19 mouse cellular contexts compared by ENCODE assay signal in genomic region chr7:4126992-4127785, GRCm38 (mm10). TPM values are rescaled to one million over a fixed set of nuclear protein-coding genes. Genes with fewer than 3 reads are reported as not detected.
A peak's percentile ranks its signal among the peaks of the same experiment; 100 is the strongest.
DNase-seq lines count a peak whose midpoint lies in the region; TF ChIP-seq lines count a peak whose summit lies in the region.
"Had no signal": no experiment of that assay in that cellular context is flagged by ENCODE, and none has a peak within 500 bp of the region (broad histone marks: within the 10 kb centered on the region; RNA-seq: fewer than 3 reads in every experiment).

No protein-coding gene starts in this region.

- no peak overlapping the region for H3K9ac ChIP-seq in heart, adult 2 months (ENCODE audit: low read depth, low read length)

- no peak overlapping the region for H3K4me3 ChIP-seq in heart, adult 2 months
- no peak overlapping the region for H3K4me3 ChIP-seq in left cerebral cortex, adult 2 months
- H3K4me3 ChIP-seq: megakaryocyte, embryonic 14.5 days had no signal

- 90% methylated on average over 11 of the region's 11 CpGs for WGBS in heart, adult 2 months

- no peak overlapping the region for H3K27ac ChIP-seq in heart, adult 2 months
- H3K27ac ChIP-seq in left cerebral cortex, adult 2 months: peak overlapping the region; percentile 88
- H3K27ac ChIP-seq: stomach, postnatal 0 days had no signal

- DNase-seq in cerebellum, adult 11-12 months: peak; percentile 24
- DNase-seq in cerebellum, postnatal 36 days: no peak
- DNase-seq in heart, adult 11 months: peak; percentile 89
- no peak for DNase-seq in heart, adult 2 months
- DNase-seq in left cerebral cortex, adult 2 months (ENCODE audit: extremely low spot score in 1 of 2, low spot score in 2 of 2): peak in 1 of 2 experiments; percentile 10
- DNase-seq in left cerebral cortex, postnatal 25 days (ENCODE audit: low spot score in 2 of 2): no peak
- DNase-seq in cerebellum, postnatal 14 days: peak; percentile 11 to 12
- no peak for DNase-seq in lung, postnatal 10 days
- DNase-seq: adrenal gland, postnatal 10 days; embryo, embryonic 11 days; gastrocnemius, postnatal 14 days; kidney, adult 11 months; lung, adult 18-20 months; right cerebral cortex, adult 18-20 months; thymus, postnatal 14 days had no signal

- H3K4me1 ChIP-seq in heart, adult 2 months (ENCODE audit: control insufficient read depth, insufficient read depth, low read length): peaks cover 3% of the 10 kb centered on the region; the same call in 1 of the 2 replicates

- no peak for TF ChIP-seq POLR2A in heart, adult 2 months (IDR thresholded peaks at IDR 0.05; ENCODE audit: insufficient read depth, low read depth, low read length)

- TF ChIP-seq EP300 in heart, adult 2 months (IDR thresholded peaks at IDR 0.05; ENCODE audit: insufficient read depth, low read depth, low read length): no peak

- intact Hi-C loops in heart, adult 2 months (cut with DNase I): no loop called here
- intact Hi-C loops in left cerebral cortex, adult 2 months (cut with DNase I): no loop called here
- intact Hi-C loops in left cerebral cortex, postnatal 25 days (cut with DNase I): no loop called here

- H3K27me3 ChIP-seq in heart, adult 2 months (ENCODE audit: control insufficient read depth, insufficient read depth, low read length): no peaks in the 10 kb centered on the region

- TF ChIP-seq CTCF in heart, adult 2 months (IDR thresholded peaks at IDR 0.05): no peak
- no peak for TF ChIP-seq CTCF in left cerebral cortex, adult 2 months (IDR thresholded peaks at IDR 0.05)

- H3K79me2 ChIP-seq in heart, adult 2 months (replicated peaks; ENCODE audit: control insufficient read depth, insufficient read depth, low read length): no peaks in the 10 kb centered on the region

- no peaks in the 10 kb centered on the region for H3K36me3 ChIP-seq in heart, adult 2 months (ENCODE audit: control insufficient read depth, insufficient read depth, low read length)

RNA-seq across cellular contexts. Expression of gene Ttyh1, which starts 8.0 kb away (rescaled TPM):
- 1 to 10 TPM in 1 of 2 experiments, under 1 TPM in 1; 0.91 to 2.6 TPM for total RNA-seq in heart, adult 2 months (2021)
- polyA plus RNA-seq in heart, adult 2 months (2012; rRNA removed): 2.8 and 5.1 TPM in 2 replicates
- total RNA-seq in left cerebral cortex, adult 2 months (2021): 100 to 1,000 TPM; 667 to 745 TPM
- 100 to 1,000 TPM; 743 to 807 TPM for total RNA-seq in left cerebral cortex, postnatal 25 days (2021)
- polyA plus RNA-seq: G1E had no signal

RNA-seq across cellular contexts. Expression of gene Leng8, which starts 9.7 kb away (rescaled TPM):
- total RNA-seq in heart, adult 2 months (2021): 10 to 100 TPM; 31.2 to 36.4 TPM
- polyA plus RNA-seq in heart, adult 2 months (2012; rRNA removed): 263 and 281 TPM in 2 replicates
- 100 to 1,000 TPM; 178 to 184 TPM for total RNA-seq in left cerebral cortex, adult 2 months (2021)
- 100 to 1,000 TPM; 120 to 142 TPM for total RNA-seq in left cerebral cortex, postnatal 25 days (2021)

RNA-seq across cellular contexts. Expression of gene Leng9, which starts 23.0 kb away (rescaled TPM):
- 1 to 10 TPM; 2.2 to 3.7 TPM for total RNA-seq in heart, adult 2 months (2021)
- 3.3 TPM in 2 replicates for polyA plus RNA-seq in heart, adult 2 months (2012; rRNA removed)
- 1 to 10 TPM; 6.2 to 6.9 TPM for total RNA-seq in left cerebral cortex, adult 2 months (2021)
- 1 to 10 TPM; 6.8 to 7.2 TPM for total RNA-seq in left cerebral cortex, postnatal 25 days (2021)

RNA-seq across cellular contexts. Expression of gene Cdc42ep5, which starts 37.5 kb away (rescaled TPM):
- 1 to 10 TPM; 3.1 to 5.8 TPM for total RNA-seq in heart, adult 2 months (2021)
- 7.3 and 10.7 TPM in 2 replicates for polyA plus RNA-seq in heart, adult 2 months (2012; rRNA removed)
- 1 to 10 TPM; 1.4 to 1.6 TPM for total RNA-seq in left cerebral cortex, adult 2 months (2021)
- total RNA-seq in left cerebral cortex, postnatal 25 days (2021): 1 to 10 TPM; 1.4 to 1.9 TPM
- polyA plus RNA-seq: activated CD4-positive, CD25-positive, alpha-beta regulatory T cell, adult 4 months had no signal

Comparison
In these comparisons a context has a peak if more than half of its experiments do, and no peak if none do; other contexts are left out.
1. DNase-seq: peak in cerebellum, adult 11-12 months (single experiment), heart, adult 11 months (single experiment) and cerebellum, postnatal 14 days (2 of 2); none in cerebellum, postnatal 36 days (0 of 2), heart, adult 2 months (0 of 2), left cerebral cortex, postnatal 25 days (0 of 2) and lung, postnatal 10 days (single experiment).
2. RNA of gene Ttyh1, which starts 8.0 kb away (total RNA-seq): 743 to 807 TPM in left cerebral cortex, postnatal 25 days and 667 to 745 TPM in left cerebral cortex, adult 2 months; 0.91 to 2.6 TPM in heart, adult 2 months; every median in the first group is over 100 times any median in the second.